Mouse (Mus musculus): ENCODE measurements around the gene Lrig3. TPM values are rescaled to one million over a fixed set of nuclear protein-coding genes. Genes with fewer than 3 reads are reported as not detected.

Lrig3 gene
- 1 to 10 TPM; 4.5 to 5.9 (median 4.7) TPM for total RNA-seq (2022)

GRCm38 (mm10) chr10:125965968-125966480 lies at the start of gene Lrig3:
Lrig3 (plus strand) TSS chr10:125966168.
- peak; percentile 70 for DNase-seq

DNA sequence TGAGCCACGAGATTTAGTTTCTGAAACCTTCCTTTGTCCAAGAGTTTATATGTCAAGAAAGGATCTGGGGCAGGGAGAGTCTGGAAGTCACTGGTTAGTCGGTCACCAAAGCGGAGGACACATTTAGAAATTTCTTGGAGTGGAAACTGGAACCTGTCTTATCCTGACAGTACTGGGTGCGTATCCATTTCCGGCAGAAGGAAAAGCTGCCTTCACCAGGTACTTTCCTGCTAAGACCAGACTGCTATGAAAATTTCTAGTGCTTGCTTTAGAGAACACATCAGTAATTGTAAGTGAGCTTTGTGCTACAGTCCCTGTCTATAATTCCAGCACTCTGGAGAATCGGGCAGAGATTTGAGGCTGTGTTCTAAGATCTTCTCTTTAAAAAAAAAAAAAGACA lies 49.2 kb upstream of the Lrig3 start:
- no peak for DNase-seq

GRCm38 (mm10) chr10:125917436-125917871 lies 48.5 kb upstream of the Lrig3 start:
- no peak for DNase-seq

DNA sequence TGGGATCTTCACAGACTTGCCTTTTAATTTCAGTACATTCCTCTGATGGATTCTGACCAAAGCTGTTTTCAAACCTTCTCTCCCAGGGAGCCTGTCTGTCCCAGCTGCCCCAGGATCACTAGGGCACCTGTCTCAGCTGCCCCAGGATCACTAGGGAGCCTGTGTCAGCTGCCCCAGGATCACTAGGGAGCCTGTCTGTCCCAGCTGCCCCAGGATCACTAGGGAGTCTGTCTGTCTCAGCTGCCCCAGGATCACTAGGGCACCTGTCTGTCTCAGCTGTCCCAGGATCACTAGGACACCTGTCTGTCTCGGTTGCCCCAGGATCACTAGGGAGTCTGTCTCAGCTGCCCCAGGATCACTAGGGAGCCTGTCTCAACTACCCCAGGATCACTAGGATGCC lies 47.0 kb upstream of the Lrig3 start:
- DNase-seq, result no peak

DNA sequence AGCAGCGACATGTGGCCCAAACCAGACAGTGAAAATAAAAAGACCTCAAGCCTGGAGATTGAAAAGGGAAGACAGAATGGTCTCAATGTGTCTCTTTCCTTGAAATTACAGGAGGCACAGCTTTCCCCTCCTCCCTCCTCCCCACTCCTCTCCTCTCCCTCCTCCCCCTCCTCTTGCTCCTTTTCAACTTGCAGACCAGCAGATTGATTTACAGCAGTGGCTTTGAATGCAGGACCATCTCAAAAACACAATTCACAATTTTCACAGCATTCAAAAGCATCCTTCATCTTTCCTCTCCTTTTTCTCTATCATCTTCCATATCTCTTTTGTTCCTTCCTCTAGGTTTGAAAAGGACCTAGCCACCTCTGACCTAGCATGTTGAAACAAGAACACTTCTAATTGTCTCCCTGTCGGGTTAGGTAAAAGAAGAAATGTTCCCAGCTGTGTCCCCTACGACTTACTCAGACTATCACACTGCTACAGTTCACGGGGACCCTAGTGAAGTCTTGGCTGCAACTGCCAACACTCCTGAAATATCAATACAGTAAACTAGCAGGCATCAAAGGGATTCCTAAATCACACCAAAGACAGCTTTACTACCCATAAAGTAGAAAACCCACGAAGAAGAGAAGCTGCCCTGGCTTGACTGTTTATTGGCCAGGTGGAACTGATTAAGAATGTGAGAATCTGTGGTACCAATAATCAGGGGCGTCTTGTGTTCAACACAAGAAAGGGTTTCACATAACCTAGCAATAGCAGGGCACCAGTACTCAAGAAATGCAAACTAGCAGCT lies 44.1 kb upstream of the Lrig3 start:
- no peak for DNase-seq

- DNase-seq, result no peak
Observed at GRCm38 (mm10) chr10:125929961-125930360, 36.0 kb upstream of the Lrig3 start.

DNA sequence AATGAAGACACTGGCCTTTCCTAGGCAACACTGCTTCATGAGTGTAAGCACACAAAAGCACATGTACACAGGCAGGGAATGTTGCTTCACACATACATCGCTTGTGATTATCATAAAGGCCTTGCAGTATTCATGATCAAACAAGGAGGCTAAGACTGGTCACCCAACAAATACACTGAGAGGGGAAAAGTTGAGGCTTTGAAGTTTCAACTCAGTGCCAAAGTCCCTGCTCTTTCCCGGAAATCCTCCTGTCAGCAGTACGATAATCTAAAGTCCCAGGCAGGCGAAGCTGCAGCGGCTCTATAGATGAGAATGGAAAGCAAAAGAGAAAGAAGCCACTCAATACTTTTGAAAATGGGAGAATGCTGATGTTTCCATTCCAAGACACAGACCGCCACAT lies 32.6 kb upstream of the Lrig3 start:
- no peak for DNase-seq

GRCm38 (mm10) chr10:125934095-125934494 lies 31.9 kb upstream of the Lrig3 start:
- DNase-seq, result no peak

GRCm38 (mm10) chr10:125937517-125938497 lies 28.2 kb upstream of the Lrig3 start:
- DNase-seq, result no peak

DNA sequence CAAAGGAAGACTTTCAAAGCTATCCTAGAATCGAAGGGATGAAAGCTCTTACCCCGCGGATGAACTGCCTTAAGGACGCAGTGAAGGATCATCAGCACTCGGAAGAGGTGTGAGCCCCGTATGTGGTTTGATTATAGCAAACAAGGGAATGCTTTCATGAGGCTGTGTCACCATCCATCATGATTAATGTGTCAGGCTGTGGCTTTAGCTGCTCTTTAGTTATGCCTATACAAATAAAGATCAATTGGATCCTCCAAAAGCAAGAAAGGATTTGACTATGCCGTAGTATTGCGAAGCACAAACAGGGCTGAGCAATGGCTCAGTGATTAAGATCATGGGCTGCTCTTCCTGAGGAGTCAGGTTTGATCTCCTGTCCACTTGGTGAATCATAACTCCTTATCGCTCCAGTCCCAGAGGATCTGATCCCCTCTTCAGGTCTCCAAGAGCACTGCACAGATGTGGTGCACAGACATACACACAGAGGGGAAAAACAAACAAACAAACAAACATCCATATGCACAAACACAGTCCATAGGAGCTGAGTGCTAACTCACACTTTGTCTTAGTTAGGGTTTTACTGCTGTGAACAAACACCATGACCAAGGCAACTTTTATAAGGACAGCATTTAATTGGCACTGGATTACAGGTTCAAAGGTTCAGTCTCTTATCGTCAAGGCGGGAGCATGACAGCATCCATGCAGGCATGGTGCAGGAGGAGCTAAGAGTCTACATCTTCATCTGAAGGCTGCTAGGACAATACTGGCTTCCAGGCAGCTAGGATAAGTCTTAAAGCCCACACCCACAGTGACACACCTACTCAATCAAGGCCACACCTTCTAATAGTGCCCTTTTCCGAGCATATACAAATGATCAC lies 27.2 kb upstream of the Lrig3 start:
- no peak for DNase-seq

GRCm38 (mm10) chr10:125940316-125941059 lies 25.5 kb upstream of the Lrig3 start:
- no peak for DNase-seq

GRCm38 (mm10) chr10:125943098-125943497 lies 22.9 kb upstream of the Lrig3 start:
- no peak for DNase-seq

GRCm38 (mm10) chr10:125944762-125945504 lies 21.0 kb upstream of the Lrig3 start:
- no peak for DNase-seq

DNA sequence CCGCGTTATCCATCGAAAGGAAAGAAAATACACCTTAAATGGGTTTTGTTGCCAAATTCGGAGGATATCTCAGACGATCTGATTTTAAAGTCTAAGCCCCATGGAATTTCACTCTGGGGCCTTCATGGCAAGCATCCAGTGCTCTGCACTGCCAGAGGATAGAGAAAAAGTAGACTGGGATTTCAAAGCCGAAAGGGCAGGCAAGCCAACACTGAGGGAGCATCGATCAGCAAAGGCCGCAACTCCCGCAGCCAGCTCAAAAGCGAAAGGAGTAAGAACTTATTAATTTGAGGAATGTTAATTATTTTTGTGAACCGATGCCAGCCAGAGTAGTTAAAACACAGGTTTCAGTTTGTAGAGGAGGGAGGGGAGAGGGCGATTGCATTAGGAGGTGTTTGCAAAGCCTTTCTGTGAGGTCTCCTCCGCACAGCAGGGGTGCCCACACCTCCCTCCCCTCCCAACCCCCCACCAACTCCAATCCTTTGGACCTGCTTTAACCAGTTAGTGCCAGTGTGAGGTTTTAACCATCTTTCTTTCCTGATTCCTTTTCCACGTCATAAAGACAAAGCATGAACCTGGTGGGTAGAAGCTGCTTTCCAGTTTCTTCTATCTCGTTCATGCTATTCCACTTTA lies 17.0 kb upstream of the Lrig3 start:
- no peak for DNase-seq

GRCm38 (mm10) chr10:125951633-125952032 lies 14.3 kb upstream of the Lrig3 start:
- DNase-seq, result no peak

DNA sequence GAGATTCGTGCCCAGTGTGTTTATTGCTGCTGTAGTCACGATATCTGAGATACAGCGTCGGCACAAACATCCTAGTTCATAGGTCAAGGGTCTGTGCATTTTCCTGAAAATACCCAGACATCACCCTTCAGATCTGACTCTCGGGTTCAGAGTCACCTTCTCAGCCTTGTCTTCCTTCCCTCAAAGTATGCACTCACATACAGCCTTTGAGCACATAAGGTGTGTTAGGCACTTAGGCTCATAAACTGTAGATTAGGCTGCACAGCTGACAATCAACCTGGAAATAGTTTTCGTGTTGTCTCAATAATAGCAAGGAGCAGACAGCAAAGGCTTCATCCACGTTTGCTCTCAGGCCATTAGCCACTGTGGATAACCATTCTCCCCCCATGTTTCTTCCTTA lies 11.6 kb upstream of the Lrig3 start:
- DNase-seq, result no peak

DNA sequence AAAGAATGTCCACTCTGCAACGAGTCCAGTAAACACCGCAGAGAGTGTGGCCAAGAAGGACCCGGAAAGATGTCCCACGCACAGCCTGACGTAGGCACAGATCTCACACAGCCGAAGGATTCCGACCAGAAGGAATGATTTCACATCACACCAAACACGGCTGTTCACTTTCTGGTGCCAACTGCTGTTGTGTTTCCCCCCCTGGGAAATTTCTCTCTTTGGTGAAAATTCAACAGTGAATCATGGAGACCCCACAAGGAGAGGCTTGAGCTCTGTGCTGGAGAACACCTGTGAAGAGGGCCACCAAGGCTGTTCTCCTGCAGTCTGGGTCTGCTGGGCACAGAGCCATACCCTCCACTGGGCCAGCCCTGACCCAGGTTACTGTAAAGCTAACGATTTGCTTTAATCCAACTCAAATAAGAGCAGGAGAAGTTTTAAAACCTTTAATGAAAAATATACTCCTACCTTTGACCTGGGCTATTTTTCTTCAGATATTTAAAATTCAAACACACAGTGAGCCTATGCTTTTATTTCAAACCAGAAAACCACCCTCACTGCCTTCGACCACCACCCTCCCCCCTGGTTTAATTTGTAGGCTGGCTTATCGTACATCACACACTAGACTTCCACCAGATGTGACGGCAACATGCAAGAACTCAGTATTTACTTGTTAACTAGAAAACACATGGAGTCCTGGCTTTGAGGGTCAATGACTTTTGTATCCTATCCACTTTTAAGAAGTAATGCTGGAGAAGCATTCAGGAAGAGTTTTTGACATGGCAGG lies 11.0 kb upstream of the Lrig3 start:
- no peak for DNase-seq

DNA sequence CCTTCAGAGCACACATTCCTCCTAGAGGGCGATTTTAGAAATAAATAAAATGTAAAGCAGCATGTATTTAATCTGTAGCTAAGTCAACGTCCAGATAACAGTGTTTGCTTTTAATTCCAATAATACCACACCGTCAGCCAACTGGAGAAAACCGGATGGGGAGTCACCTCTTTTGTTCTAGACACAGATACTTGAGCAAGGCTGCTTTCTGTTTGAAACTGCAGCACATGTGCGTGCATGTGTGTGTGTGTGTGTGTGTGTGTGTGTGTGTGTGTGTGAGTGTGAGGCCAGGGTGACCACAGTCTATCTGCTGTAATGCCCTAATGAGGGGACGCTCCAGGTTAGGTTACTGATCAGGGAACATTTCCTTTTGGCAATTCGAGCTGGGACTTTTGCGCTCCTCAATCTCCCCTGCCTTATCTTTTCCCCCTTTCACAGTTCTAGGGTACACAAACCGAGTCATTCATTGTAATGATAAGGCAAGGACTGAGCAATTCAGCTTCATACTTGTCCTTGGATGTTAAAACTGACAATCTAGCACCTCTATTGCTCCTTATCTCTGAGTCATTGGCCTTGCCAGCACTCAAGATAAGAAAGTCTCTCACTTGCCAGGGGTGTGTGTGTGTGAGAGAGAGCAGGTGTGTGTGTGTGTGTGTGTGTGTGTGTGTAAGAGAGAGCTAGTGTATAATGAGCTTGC lies 4.4 kb upstream of the Lrig3 start:
- no peak for DNase-seq

GRCm38 (mm10) chr10:125964709-125965108 lies 1.3 kb upstream of the Lrig3 start:
- DNase-seq, result no peak
